Mouse (Mus musculus) gastrocnemius, adult 2 months (tissue): Measurements from ENCODE around the gene Eml1. TPM values are rescaled to one million over a fixed set of nuclear protein-coding genes. Genes with fewer than 3 reads are reported as not detected.

Experiments used
- DNase-seq: peaks from one replicate; pipeline ENCODE4 v3.0.0; 2022
- H3K27ac ChIP-seq: fragments of 200-600 bp; 2 replicates; pipeline ENCODE4 v1.8.1; 2022; ENCODE audit warnings: mild to moderate bottlenecking
- H3K4me3 ChIP-seq: fragments of 200-600 bp; 2 replicates; pipeline ENCODE4 v1.8.1; 2022; ENCODE audit warnings: mild to moderate bottlenecking, moderate library complexity
- CTCF ChIP-seq: fragments of 200-600 bp; IDR thresholded peaks from 2 replicates; pipeline ENCODE4 v1.8.1; 2022; ENCODE audit warnings: antibody characterized with exemption, mild to moderate bottlenecking, moderate library complexity
- intact Hi-C: fragments of 180-260 bp; cut with DNase I; formaldehyde crosslinking; loops from one replicate; pipeline ENCODE4 v1.15.1; 2025
- long read RNA-seq, 2 experiments: library from polyadenylated mRNA; stranded (forward); transcript quantifications; one replicate each; pipeline ENCODE4 v2.0.0; 2021
- total RNA-seq, 2 experiments: library from RNA; stranded (reverse); gene quantifications; 2 replicates each; pipeline ENCODE4 v1.2.3; 2021

Gene Eml1
- total RNA-seq = 100 to 1,000 TPM in 1 of 2 experiments, 10 to 100 TPM in 1; 93.4 to 111 TPM
- long read RNA-seq, experiment 1, full-length matches to known transcripts = 9 of 202 reads
- long read RNA-seq, experiment 1, partial matches to known transcripts = 8 of 202 reads
- long read RNA-seq, experiment 1, other reads (novel, unspliced or antisense) = 185 of 202 reads
- long read RNA-seq, experiment 2, full-length matches to known transcripts = 3 of 133 reads
- long read RNA-seq, experiment 2, partial matches to known transcripts = 7 of 133 reads
- long read RNA-seq, experiment 2, other reads (novel, unspliced or antisense) = 123 of 133 reads

DNA sequence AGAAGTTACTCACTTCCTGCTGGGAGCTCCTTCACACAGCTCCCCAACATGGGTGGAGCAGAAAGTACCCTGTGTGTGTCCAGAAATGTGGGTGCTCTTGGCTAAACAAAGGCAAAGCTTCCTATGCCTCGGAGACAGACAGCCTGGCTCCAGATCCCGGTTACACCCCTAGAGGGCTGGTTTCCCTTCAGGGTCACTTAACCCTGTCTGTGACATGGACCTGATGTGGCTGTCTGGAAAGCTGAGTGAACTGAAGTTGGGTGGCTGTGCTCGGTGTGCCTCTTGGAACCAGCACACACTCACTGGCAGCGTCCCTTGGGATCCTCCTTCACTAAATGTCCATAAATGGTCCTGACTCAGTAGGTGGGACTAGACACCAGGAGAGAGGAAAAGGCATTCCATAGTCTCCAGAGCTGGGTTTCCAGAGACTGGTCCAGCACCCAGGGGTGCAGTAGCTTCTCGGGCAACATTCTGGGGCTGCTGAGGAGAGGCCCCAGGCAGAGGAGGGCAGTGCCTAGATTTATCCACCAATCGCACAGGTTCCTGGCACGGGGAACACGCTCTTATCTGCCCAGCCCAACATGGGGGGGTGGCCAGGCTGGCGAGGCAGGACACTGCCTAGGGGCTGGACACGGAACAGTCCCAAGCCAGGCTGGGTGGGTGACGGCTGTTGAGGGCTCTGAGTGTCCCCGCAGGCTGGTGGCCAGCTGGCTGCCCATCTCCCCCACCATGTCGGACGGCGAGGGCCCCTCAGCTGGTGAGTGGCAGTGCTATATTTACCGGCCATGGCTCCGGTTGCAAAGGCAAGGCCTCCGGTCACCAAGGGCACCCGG lies at the start of gene Eml1:
Eml1 (plus strand) TSS at position 362 of the 833 bp plus-strand sequence.
- TF ChIP-seq CTCF = peak; percentile 2; the same call in 1 of the 2 replicates
- H3K27ac ChIP-seq = peak within 1 kb of the TSS; percentile 98
- DNase-seq = peak; percentile 81
- H3K4me3 ChIP-seq = peak within 1 kb of the TSS; percentile 71
- intact Hi-C loops = no loop called here

DNA sequence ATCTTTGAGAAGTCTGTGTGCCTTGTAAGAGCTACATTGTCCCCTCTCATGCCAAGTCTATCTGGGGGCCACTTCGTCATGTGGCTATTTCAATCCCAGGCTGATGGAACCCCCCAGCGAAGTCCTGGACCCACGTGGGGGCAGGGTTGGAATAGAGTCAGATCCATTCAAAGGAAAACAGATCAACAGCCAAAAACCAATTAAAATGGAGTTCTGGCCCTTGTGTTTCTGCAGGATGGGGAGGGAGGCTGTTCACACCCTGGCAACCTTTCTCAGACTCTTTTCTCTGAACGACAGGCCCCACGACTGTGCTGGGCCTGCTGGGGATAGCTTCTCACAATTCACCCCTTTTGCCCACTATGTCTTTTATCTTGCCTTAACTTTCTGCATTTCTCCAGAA lies 44.4 kb upstream of the Eml1 start:
- intact Hi-C loops = no loop called here
- H3K4me3 ChIP-seq = no peak overlapping the region
- no peak overlapping the region for H3K27ac ChIP-seq
- DNase-seq = no peak
- no peak for TF ChIP-seq CTCF

DNA sequence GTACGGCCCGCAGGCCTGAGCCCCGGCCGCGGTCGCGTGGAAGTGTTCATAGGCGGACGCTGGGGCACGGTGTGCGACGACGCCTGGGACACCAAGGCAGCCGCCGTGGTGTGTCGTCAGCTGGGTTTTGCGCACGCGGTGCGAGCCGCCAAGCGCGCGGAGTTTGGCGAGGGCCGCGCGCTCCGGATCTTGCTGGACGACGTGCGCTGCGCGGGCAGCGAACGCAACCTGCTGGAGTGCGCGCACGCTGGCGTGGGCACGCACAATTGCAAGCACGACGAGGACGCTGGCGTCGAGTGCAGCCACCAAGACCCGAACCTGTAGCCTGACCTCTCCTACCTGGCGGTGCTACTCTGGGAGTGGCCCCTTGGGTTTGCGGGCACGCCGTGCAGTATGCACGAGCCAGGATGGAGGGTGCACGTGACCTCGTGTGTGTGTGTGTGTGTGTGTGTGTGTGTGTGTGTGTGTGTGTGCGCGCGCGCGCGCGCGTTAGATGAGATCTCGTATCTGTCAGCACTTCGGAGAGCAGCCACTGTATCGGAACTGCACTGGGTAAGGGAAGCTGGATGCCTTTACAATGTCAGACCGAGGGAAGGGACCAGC lies 42.8 kb upstream of the Eml1 start:
- no peak for TF ChIP-seq CTCF

DNA sequence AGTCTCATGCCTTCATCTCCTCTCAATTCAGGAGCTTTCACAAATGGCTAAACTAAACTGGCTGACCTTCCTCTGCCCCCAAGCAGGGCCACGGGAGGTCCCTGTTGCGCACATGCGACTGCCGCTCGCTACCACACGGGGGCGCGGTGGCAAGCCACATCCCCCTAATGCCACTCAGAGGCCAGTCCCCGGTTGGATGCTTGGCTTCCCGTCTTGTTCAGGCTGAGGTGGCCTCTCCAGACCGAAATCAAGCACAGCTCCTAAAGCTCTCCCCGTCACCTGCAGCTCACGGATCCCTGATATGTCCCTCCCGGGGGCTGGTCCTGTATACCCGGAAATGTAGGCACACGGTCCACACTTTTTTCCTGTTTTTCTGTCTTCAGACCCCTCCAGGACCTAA lies 37.7 kb upstream of the Eml1 start:
- peak; percentile 91 for DNase-seq
- peak overlapping the region; percentile 76 for H3K27ac ChIP-seq
- intact Hi-C loops = loop anchor here (1.0 kb wide), 1 partner anchor 161 kb away; no protein-coding TSS in a partner anchor
- no peak; the same call in 1 of the 2 replicates for TF ChIP-seq CTCF
- peak overlapping the region; percentile 80 for H3K4me3 ChIP-seq

More for the DNA sequence above, 42.8 kb upstream of the Eml1 start:
- no peak for DNase-seq
- intact Hi-C loops = no loop called here
- peak overlapping the region; percentile 62 for H3K4me3 ChIP-seq
- H3K27ac ChIP-seq = no peak overlapping the region

DNA sequence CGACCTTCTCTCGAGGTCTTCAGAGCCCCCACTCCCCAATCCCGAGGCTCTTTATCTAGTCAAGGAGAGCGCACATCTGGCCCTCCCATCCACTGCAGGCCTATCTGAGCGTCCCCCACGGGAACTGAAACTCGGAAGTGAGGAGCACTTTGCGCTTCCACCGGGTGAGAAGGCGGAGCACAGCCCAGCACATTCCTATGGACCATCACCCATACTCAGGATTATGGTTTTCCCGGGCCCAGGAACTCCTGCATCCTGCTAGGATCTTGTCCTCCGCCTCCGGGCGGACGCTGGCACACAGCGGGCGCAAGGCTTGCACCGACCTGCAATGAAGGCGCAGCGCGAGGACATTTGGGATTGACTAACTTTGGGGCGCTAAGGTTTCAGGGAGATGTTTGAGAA lies 37.3 kb upstream of the Eml1 start:
- peak overlapping the region; percentile 76 for H3K27ac ChIP-seq
- intact Hi-C loops = loop anchor here (1.0 kb wide), 1 partner anchor 161 kb away; no protein-coding TSS in a partner anchor
- DNase-seq = no peak

DNA sequence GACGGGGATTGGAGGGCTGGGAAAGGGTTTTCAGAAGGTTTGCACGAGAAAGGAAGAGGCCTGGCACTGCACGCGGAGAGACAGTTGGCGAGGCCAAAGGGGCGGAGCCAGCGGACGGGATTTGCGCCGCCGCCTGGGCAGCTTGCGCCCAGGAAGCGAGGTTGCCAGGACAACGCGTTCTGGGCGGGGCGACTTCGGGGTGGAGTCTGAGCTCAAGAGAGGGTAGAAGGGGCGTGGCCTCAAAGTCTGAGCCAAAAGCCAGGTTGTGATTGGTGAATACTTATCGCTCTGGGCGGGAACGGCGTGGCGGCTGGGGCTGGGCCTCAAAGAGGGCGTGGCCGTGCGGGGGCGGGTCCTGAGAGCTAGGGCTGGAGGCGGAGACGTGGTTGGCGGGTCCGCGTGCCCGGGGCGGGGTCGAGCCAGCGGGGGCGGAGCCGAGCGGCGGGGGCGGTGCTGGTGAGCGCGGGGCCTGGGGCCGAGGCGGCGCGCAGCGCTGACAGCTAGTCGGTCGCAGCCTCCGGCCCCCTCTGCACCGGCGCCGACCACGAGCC lies 36.8 kb upstream of the Eml1 start, which contains the start of gene Cyp46a1:
Cyp46a1 (plus strand) TSS at position 487 of the 551 bp plus-strand sequence.
- H3K27ac ChIP-seq = peak within 1 kb of the TSS; percentile 76
- intact Hi-C loops = loop anchor here (1.0 kb wide), 1 partner anchor 160 kb away; no protein-coding TSS in a partner anchor
- no peak; the same call in 1 of the 2 replicates for TF ChIP-seq CTCF
- H3K4me3 ChIP-seq = peak within 1 kb of the TSS; percentile 80
- peak; percentile 100 for DNase-seq

More for the DNA sequence above, 37.3 kb upstream of the Eml1 start:
- H3K4me3 ChIP-seq = peak overlapping the region; percentile 80
- TF ChIP-seq CTCF = no peak

DNA sequence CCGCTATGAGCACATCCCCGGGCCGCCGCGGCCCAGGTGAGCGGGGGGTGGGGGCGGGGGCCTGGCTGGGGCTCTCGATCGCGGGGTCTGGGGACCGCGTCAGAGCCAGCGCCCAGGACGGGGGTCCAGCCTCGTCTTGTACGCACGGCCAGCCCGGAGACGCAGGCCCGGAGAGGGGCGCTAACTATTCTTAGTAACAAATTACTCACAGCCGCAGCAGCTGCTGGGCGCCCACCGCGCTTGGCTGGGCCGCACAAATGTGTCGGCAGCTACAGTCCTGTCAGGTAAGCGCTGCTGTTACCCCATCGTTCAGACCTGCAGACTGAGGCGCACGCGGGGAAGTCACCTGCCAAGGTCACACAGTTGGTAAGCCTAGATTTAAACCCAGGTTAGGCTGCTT lies 36.2 kb upstream of the Eml1 start:
- no peak for TF ChIP-seq CTCF
- Histone ChIP-seq H3K4me3 (peak overlapping the region; percentile 80), H3K27ac (peak overlapping the region; percentile 64)
- intact Hi-C loops = no loop called here
- DNase-seq = peak; percentile 44

DNA sequence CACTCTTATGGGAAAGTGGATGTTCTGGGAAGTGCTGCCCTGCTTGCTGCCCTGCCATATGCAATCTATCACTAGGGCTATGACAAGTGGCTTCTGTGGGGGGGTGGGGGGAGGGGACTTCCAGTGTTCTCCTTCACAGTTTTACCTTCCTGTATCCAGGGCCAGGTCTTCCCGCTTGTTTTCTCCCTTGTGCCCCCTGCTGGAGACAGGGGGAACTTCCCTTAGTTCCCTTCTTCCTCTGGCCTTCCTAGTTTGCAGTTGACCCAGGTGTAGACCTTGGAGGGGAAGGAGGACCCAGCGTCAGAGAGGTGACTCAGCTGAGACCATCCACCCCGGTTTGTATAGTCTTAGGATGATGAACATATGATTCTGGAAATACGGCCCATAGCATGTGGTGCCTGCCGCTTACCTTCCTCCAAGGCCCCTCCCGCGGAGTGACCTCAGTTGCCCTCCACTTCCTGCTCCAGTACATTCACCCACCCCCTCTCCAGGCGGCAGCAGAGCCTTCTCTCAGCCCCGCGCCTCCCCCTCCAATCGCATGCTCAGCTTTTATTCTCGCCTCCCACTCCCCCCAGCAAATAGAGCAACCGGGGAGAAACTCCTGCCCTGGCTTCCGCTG lies 32.1 kb upstream of the Eml1 start:
- intact Hi-C loops = no loop called here
- TF ChIP-seq CTCF = peak; percentile 73
- Histone ChIP-seq H3K4me3 (no peak overlapping the region), H3K27ac (no peak overlapping the region)
- peak; percentile 46 for DNase-seq

DNA sequence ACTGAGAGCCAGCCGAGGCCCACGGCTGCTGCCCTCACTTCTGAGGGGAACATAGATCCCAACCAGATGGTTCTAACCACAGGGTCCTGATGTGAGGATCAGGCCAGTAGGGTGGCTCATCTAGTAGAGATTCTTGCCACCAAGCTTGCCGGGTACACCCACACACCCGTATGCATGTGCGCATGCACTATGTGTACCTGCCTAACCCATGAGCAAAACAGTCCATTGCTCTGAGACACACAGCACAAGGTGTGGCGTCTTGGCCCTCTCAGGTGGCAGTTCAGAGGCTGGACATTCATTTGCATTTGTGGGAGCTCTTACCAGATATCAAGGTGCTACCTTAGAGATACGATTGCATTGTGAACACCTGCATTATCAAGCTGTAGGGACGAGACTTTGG lies 22.6 kb upstream of the Eml1 start:
- intact Hi-C loops = no loop called here
- Histone ChIP-seq H3K27ac (no peak overlapping the region), H3K4me3 (no peak overlapping the region)

DNA sequence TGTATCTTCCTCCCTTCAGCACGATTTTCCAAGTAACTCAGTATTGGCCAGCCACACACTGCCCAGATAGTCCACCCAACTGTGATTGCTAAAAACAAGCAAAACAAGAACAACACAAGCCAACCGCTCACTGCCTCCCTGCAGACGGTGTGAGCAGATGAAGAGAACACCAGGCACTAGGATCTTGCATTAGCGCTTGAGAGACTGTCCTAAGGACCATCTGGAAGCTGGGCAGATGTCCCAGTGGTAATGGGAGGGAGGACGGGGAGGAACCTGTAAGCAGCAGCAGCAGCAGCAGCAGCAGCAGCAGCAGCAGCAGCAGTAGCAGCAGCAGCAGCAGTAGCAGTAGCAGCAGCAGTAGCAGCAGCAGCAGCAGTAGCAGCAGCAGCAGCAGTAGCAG lies 21.7 kb upstream of the Eml1 start:
- no peak for TF ChIP-seq CTCF

More for the DNA sequence above, 22.6 kb upstream of the Eml1 start:
- no peak for DNase-seq
- no peak for TF ChIP-seq CTCF

DNA sequence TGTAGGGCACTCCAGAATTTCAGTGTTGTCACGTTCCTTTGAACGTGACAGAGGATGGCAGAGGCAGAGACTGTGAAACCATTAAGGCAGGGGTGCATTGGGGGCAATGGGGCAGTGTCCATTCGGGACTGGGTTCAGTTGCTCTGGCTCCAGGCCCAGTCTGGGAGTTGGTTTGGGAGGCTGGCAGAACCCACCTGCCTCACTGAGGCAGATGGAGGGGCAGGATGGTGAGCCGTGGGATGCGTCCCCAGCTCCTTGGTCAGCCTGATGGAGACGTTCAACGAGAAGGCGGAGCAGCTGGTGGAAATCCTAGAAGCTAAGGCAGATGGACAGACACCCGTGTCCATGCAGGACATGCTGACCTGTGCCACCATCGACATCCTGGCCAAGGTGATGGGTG lies 19.8 kb upstream of the Eml1 start:
- no peak for DNase-seq
- H3K4me3 ChIP-seq = no peak overlapping the region
- intact Hi-C loops = no loop called here
- no peak overlapping the region for H3K27ac ChIP-seq
- TF ChIP-seq CTCF = no peak

More for the DNA sequence above, 21.7 kb upstream of the Eml1 start:
- DNase-seq = peak; percentile 45
- H3K27ac ChIP-seq = no peak overlapping the region
- intact Hi-C loops = no loop called here
- no peak overlapping the region for H3K4me3 ChIP-seq
